Mouse (Mus musculus) thymus, postnatal 10 days (tissue): Measurements from ENCODE around the gene Ighmbp2.

ENCODE experiments used
- DNase-seq, 2 experiments: peaks; one replicate each; pipeline ENCODE4 v3.0.0; 2021; ENCODE audit warnings: low spot score in 2 of 2

Gene Ighmbp2

DNA sequence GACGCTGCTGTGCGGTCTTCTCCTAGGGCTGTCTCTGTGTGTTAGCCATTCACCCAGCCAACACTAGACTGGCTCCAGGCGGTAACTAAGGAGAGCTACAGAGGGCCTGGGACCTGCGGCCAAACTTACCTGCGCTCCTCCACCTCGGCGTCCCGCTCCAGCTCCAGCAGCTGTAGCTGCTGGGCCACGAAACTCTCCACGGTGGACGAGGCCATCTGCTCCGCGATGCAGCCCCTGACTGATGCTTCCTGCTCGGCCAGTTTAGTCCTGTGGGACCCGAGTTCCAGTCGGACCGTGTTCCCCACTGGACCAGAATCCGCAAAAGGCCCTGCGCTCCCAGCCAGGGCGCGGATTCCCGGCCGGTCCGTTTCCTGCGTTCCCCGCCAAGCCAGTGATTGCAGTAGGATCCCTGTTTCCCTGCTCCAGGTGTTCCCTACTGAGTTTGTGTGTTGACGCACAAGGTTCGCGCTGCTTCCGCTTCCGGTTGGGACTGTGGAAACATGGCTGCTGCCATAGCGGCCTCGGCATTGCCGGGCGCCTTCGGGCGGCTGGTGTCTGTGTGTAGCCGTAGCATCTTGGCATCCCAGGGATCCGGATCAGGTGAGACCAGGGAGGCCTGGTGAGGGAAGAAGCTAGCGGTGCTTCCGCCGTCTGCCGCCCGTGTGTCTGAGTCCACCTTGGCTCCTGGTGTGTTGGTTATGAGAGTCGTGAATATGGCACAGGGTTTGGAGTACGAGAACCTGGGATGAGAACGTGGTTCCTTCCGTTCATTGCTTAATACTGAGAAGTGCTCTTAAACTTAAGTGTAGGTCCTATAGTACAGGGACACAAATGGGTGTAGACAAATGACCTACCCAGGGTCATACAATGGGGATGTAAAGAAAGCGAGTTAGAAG is at the start of gene Ighmbp2, which contains the start of gene Mrpl21:
TSS of gene Ighmbp2 (minus strand) at position 446 of the 896 bp plus-strand sequence.
TSS of gene Mrpl21 (plus strand) at position 330 of the 896 bp plus-strand sequence.
- peak; percentile 63 to 77 for DNase-seq

GRCm38 (mm10) chr19:3326479-3327047 is 43.7 kb upstream of the Ighmbp2 start:
- DNase-seq: no peak

DNA sequence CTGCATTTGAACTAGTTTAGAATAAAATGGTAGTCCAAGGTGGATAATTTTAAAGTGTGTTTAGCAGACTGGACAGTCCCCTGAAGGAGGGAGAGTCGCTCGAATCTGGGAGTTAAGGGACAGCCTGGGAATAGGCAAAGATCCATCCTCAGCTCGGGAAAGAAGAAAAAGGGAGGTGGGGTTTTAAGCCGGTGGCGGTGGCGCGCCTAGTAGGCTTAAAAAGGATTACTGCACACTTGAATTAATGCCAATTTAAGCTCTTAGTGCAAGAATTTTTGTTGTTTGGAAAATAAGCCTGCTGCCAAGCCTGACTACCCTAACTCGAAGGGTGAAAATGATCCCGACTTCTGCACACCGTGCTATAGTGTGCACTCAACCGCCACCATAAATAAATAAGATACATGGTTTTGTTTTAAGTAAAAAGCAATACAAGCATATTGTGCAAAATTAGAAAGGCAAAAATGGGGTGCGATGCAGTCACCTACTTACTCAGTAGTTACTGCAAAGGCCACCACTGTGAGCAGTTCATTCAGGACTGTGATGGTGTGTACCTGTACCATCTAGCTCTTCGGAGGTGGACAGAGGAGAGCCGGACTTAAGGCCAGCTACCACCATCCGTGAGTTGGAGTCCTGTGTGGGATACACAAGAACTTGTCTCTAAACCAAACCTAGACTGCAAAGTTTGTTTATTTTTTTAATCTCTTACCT is 43.1 kb upstream of the Ighmbp2 start:
- DNase-seq: no peak

- peak; percentile 91 to 94 for DNase-seq
These were observed 42.3 kb upstream of the Ighmbp2 start for GRCm38 (mm10) chr19:3324931-3325711.

GRCm38 (mm10) chr19:3324271-3324811 is 41.5 kb upstream of the Ighmbp2 start:
- no peak for DNase-seq

- peak; percentile 36 to 37 for DNase-seq
These were observed 41.0 kb upstream of the Ighmbp2 start for GRCm38 (mm10) chr19:3323753-3324270.

- DNase-seq: peak; percentile 63 to 73
These were observed 40.4 kb upstream of the Ighmbp2 start for GRCm38 (mm10) chr19:3323201-3323621.

- DNase-seq: peak; percentile 36 to 57
These were observed 39.6 kb upstream of the Ighmbp2 start, which contains the start of gene Cpt1a for GRCm38 (mm10) chr19:3322261-3322969. Gene Cpt1a, plus strand, starts transcription at chr19:3322334.

DNA sequence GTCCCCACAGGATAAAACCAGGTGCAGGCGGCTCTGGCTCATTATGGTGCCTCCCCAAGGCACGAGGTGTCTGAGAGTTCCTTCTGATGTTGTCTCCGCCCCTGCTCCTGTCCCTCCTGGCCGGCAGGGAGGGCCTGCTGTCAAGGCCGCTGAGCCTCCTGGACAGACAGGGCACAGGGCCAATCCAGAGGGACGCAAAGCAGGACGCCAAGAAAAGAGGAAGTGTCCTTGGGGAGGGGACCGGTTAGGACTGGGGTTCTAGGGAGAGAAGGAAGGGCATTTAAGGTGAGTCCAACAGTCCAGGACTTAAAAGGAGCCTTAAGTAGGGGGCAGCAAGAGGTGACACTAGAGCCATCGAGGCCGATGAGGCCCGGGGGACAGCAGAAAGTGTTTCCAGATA is 38.8 kb upstream of the Ighmbp2 start:
- DNase-seq: no peak

DNA sequence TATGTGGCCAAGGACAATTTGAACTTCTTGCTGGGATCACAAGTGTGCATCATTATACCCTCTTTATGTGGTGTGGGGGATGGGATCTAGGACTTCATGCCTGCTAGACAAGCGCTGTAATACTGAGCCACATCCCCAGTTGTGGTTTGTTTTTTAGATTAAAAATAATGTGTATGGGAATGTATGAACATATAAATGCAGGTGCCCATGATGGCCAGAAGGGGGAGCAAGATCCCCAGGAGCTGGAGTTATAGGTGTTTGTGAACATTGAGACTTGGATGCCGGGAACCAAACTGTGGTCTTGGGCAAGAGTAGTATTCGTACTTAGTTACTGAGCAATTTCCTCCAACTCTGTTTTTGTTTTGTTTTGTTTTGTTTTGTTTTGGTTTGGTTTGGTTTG is 38.0 kb upstream of the Ighmbp2 start:
- no peak for DNase-seq

- no peak for DNase-seq
These were observed 37.3 kb upstream of the Ighmbp2 start for GRCm38 (mm10) chr19:3320086-3320485.

GRCm38 (mm10) chr19:3319341-3319740 is 36.5 kb upstream of the Ighmbp2 start:
- no peak for DNase-seq

- DNase-seq: no peak
These were observed 24.5 kb upstream of the Ighmbp2 start for GRCm38 (mm10) chr19:3307175-3307949.

DNA sequence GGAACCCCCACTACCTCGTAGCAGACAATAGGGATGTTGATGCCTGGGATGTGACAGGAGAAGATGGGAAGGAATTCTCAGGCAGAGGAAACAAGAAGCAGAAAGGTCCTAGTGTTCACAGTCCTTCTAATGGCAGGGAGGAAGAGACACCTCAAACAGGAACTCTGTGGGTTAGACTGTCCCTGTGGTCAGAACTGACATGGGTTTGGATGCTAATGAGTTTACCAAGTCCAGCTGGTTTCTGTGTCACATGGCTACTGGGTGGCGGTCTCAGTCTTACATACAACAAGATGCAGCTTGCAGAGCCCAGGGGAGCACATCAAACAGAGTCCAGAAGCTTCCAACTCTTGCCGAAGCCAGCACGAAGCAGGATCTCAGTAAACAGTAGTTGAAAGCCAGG is 21.2 kb upstream of the Ighmbp2 start:
- DNase-seq: no peak

DNA sequence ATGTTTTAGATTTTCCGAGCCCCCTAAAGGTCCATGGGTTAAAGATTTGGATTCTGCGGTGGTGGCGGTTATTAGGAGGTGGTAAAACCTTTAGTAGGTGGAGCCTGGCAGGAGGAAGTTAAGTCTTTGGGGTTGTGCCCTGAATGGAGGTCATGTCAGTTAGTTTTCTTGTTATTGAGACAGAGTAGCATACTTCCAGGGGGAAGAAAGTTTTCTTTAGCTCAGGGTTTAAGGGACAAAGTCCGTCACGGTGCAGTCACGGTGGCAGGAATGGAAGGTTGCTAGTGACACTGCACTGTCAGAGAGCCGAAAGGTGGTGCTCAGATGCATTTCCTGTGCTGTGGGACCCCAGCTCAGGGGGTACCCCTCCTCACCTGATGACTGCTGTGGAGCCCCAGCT is 15.0 kb upstream of the Ighmbp2 start:
- no peak for DNase-seq

- DNase-seq: no peak
These were observed 14.2 kb upstream of the Ighmbp2 start for GRCm38 (mm10) chr19:3297034-3297433.

DNA sequence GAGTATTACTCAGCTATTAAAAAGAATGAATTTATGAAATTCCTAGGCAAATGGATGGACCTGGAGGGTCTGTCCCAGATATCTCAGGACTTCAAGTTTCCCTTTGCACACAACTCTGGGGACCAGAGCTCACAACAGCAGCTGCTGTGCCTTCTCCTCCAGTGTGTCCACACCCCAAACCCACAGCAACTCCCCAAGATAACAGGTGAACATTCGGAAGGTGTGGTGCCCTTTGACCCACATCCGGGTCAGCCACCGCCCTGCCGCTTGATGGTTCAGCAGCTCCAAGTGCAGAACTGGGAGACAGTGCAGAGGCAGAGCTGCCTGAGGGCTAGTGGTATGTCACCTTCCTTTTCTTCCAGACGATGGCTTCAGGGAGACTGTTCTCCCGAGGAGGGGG is 12.4 kb upstream of the Ighmbp2 start:
- no peak for DNase-seq

DNA sequence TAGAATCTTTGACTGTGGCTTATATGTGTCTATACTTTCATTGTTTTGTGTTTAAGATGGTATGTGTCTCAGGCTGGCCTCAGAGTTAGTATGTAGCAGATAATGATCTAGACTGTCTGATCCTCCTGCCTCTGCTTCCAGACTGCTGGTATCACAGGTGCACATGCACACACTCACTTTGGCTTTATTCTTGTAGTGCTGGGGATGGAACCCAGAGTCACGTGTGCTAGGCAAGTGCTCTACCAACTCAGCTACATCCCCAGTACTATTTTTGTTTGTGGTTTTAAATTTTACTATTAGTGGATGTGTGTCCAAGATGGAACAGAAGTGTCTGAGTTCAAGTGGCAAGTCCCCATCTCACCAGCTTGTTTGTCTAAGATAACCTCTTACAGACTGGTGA is 10.2 kb upstream of the Ighmbp2 start:
- no peak for DNase-seq

- peak; percentile 32 to 62 for DNase-seq
These were observed 9.2 kb upstream of the Ighmbp2 start for GRCm38 (mm10) chr19:3292028-3292427.

DNA sequence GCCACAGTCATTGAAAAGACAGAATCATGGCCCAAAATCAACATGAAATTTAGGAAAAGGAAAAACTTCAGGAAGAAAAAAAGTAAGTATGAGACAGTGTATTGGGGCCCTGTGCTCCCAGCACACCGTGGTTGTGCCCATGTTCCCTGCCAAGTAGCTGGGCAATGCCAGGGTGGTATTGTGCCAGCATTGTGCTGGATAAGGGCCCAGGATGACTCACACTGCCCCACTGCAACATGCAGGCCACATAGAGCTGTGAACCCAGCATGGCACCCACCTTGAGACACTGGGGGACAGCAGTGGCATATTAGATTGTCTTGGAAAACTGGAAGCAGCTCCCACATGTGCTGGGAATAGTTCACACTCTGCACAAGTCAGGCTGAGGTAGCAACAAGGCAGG is 6.2 kb upstream of the Ighmbp2 start:
- DNase-seq: no peak
